Mouse (Mus musculus) ES-E14 (cell line): ENCODE measurements around the gene Trim29.

Source experiments
- CHD2 ChIP-seq: IDR thresholded peaks from 2 replicates; pipeline ENCODE4 v1.6.1; 2014; ENCODE audit warnings: mild to moderate bottlenecking, low read depth, low read length, inconsistent platforms
- HCFC1 ChIP-seq: IDR thresholded peaks from 2 replicates; pipeline ENCODE4 v1.6.1; 2012; ENCODE audit warnings: low read length, inconsistent platforms, borderline replicate concordance; ENCODE audit not compliant: insufficient read depth
- MAFK ChIP-seq: IDR thresholded peaks from 2 replicates; pipeline ENCODE4 v1.6.1; 2014; ENCODE audit warnings: mild to moderate bottlenecking, low read depth, low read length, inconsistent platforms; ENCODE audit not compliant: insufficient read depth
- ZC3H11A ChIP-seq: IDR thresholded peaks from 2 replicates; pipeline ENCODE4 v1.6.1; 2012; ENCODE audit warnings: low read depth, mild to moderate bottlenecking, inconsistent platforms, low read length, borderline replicate concordance
- ZNF384 ChIP-seq: IDR thresholded peaks from 2 replicates; pipeline ENCODE4 v1.6.1; 2012; ENCODE audit warnings: low read depth, low read length, inconsistent platforms

GRCm38 (mm10) chr9:43337636-43338035, 27.0 kb downstream of the Trim29 start:
- no peak for TF ChIP-seq ZC3H11A
- TF ChIP-seq CHD2: no peak
- no peak for TF ChIP-seq MAFK
- no peak for TF ChIP-seq ZNF384
- TF ChIP-seq HCFC1: no peak
